ENCODE assay signal across 13 mouse cellular contexts in the genomic region with DNA sequence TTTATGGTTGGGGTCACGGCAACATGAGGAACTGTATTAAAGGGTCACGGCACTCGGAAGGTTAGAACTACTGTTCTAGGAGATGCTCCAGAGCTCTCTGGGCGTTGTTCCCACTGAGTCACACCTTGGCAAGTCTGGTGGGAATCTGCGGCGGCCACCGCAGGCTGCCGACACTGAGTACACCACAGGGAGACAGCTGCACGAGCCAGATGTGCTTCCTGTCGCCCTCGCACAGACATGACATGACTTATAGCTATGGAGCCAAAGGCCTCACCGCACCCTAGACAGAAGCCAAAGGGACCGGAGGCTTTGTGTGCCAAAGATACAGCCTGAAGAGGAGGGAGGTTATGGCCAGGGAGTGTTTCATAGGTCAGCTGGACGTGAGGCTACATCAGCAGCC. TPM values are rescaled to one million over a fixed set of nuclear protein-coding genes. Genes with fewer than 3 reads are reported as not detected.
DNase-seq lines count a peak whose midpoint lies in the region; ATAC-seq and TF ChIP-seq lines count a peak whose summit lies in the region.
"Had no signal": no experiment of that assay in that cellular context is flagged by ENCODE, and none has a peak within 500 bp of the region (broad histone marks: within the 10 kb centered on the region; RNA-seq: fewer than 3 reads in every experiment).

No protein-coding gene starts in this region.

- no peak for TF ChIP-seq POLR2A in kidney, adult 2 months (IDR thresholded peaks at IDR 0.05; ENCODE audit: low read depth, low read length)
- TF ChIP-seq POLR2A in bone marrow macrophage, adult 2 months (IDR thresholded peaks at IDR 0.05; ENCODE audit: borderline replicate concordance, low read depth, low read length): no peak
- no peak for TF ChIP-seq POLR2A in thymus, adult 2 months (IDR thresholded peaks at IDR 0.05; ENCODE audit: control insufficient read depth, extremely low read depth, insufficient read depth, low read length, poor library complexity)

- WGBS in kidney, adult 2 months: 32% methylated on average over 14 of the region's 14 CpGs
- WGBS in kidney, embryonic 14.5 days: 35% methylated on average over 14 of the region's 14 CpGs
- WGBS in thymus, adult 2 months: 5% methylated on average over 14 of the region's 14 CpGs
- WGBS in embryonic facial prominence, embryonic 10.5 days: 85% methylated on average over 14 of the region's 14 CpGs

- intact Hi-C loops in heart, postnatal 25 days (cut with DNase I): no loop called here
- intact Hi-C loops in left cerebral cortex, postnatal 10 days (cut with DNase I): no loop called here

- H3K4me1 ChIP-seq in kidney, adult 2 months (ENCODE audit: control insufficient read depth, insufficient read depth, low read length): no peaks in the 10 kb centered on the region
- no peaks in the 10 kb centered on the region for H3K4me1 ChIP-seq in kidney, embryonic 14.5 days (ENCODE audit: control insufficient read depth, insufficient read depth, low read length)
- peaks cover 77% of the 10 kb centered on the region for H3K4me1 ChIP-seq in bone marrow macrophage, adult 2 months (ENCODE audit: control insufficient read depth, insufficient read depth, low read length)
- peaks cover 24% of the 10 kb centered on the region for H3K4me1 ChIP-seq in thymus, adult 2 months (replicated peaks; ENCODE audit: control insufficient read depth, insufficient read depth, low read length)
- H3K4me1 ChIP-seq in embryonic facial prominence, embryonic 10.5 days: peaks cover 17% of the 10 kb centered on the region
- H3K4me1 ChIP-seq: stomach, embryonic 15.5 days had no signal

- H3K4me3 ChIP-seq in kidney, adult 2 months (ENCODE audit: insufficient read depth, low read depth, low read length): no peak overlapping the region
- H3K4me3 ChIP-seq in kidney, embryonic 14.5 days (ENCODE audit: low read length): no peak overlapping the region
- H3K4me3 ChIP-seq in bone marrow macrophage, adult 2 months (ENCODE audit: insufficient read depth, low read length): no peak overlapping the region
- no peak overlapping the region for H3K4me3 ChIP-seq in thymus, adult 2 months (ENCODE audit: control insufficient read depth, insufficient read depth, low read length)
- no peak overlapping the region for H3K4me3 ChIP-seq in embryonic facial prominence, embryonic 10.5 days
- H3K4me3 ChIP-seq: forebrain, embryonic 15.5 days; limb, embryonic 15.5 days; stomach, embryonic 15.5 days had no signal

- no peak overlapping the region for H3K9ac ChIP-seq in kidney, embryonic 14.5 days (ENCODE audit: low read depth, low read length)
- H3K9ac ChIP-seq: forebrain, embryonic 15.5 days; limb, embryonic 15.5 days; stomach, embryonic 15.5 days had no signal

- ATAC-seq in kidney, embryonic 14.5 days (ENCODE audit: low FRiP score, low TSS enrichment): no peak
- ATAC-seq: forebrain, embryonic 15.5 days; inflammation-experienced regulatory T-cells, adult 6 months had no signal

- H3K36me3 ChIP-seq in kidney, adult 2 months (ENCODE audit: control insufficient read depth, insufficient read depth, low read length): no peaks in the 10 kb centered on the region
- peaks cover 3% of the 10 kb centered on the region; the same call in 1 of the 2 replicates for H3K36me3 ChIP-seq in kidney, embryonic 14.5 days (ENCODE audit: control insufficient read depth, insufficient read depth, low read length)
- no peaks in the 10 kb centered on the region for H3K36me3 ChIP-seq in thymus, adult 2 months (ENCODE audit: control insufficient read depth, insufficient read depth, low read length)
- peaks cover 18% of the 10 kb centered on the region for H3K36me3 ChIP-seq in embryonic facial prominence, embryonic 10.5 days (replicated peaks)
- H3K36me3 ChIP-seq: forebrain, embryonic 15.5 days had no signal

- TF ChIP-seq CTCF in kidney, adult 2 months (conservative IDR thresholded peaks at IDR 0.05; ENCODE audit: insufficient read depth, insufficient read length, low read depth, low read length): no peak
- no peak for TF ChIP-seq CTCF in bone marrow macrophage, adult 2 months (IDR thresholded peaks at IDR 0.05; ENCODE audit: low read depth, low read length)
- no peak for TF ChIP-seq CTCF in thymus, adult 2 months (IDR thresholded peaks at IDR 0.05; ENCODE audit: borderline replicate concordance, control insufficient read depth, extremely low read depth, insufficient read depth, low read length, poor library complexity)

- H3K4me2 ChIP-seq in kidney, embryonic 14.5 days (replicated peaks; ENCODE audit: low read depth, low read length): no peak overlapping the region
- H3K4me2 ChIP-seq: forebrain, embryonic 15.5 days; limb, embryonic 15.5 days; stomach, embryonic 15.5 days had no signal

- no peaks in the 10 kb centered on the region for H3K27me3 ChIP-seq in kidney, adult 2 months (replicated peaks; ENCODE audit: control insufficient read depth, insufficient read depth, low read length)
- peaks cover 3% of the 10 kb centered on the region; the same call in 1 of the 2 replicates for H3K27me3 ChIP-seq in kidney, embryonic 14.5 days (ENCODE audit: control insufficient read depth, insufficient read depth, low read length)
- H3K27me3 ChIP-seq in thymus, adult 2 months (ENCODE audit: control insufficient read depth, insufficient read depth, low read length): no peaks in the 10 kb centered on the region
- H3K27me3 ChIP-seq in embryonic facial prominence, embryonic 10.5 days (replicated peaks; ENCODE audit: low read depth, poor library complexity, severe bottlenecking): 0 out of 2 replicates have a peak, but pooled peaks cover 2% of the 10 kb centered on the region
- H3K27me3 ChIP-seq: forebrain, embryonic 15.5 days; limb, embryonic 15.5 days; stomach, embryonic 15.5 days had no signal

- peak; percentile 72 for DNase-seq in kidney, adult 2 months
- peak; percentile 33 for DNase-seq in heart, postnatal 25 days (ENCODE audit: low spot score)
- peak; percentile 55 for DNase-seq in thymus, adult 2 months
- DNase-seq in embryonic facial prominence, embryonic 10.5 days (ENCODE audit: low spot score): no peak
- no peak for DNase-seq in testis, postnatal 14 days (ENCODE audit: low spot score)
- no peak for DNase-seq in left cerebral cortex, postnatal 10 days (ENCODE audit: extremely low spot score in 1 of 2, low spot score in 2 of 2)

- no peaks in the 10 kb centered on the region; the same call in 1 of the 2 replicates for H3K9me3 ChIP-seq in kidney, embryonic 14.5 days (ENCODE audit: control insufficient read depth, low read length)
- no peaks in the 10 kb centered on the region for H3K9me3 ChIP-seq in embryonic facial prominence, embryonic 10.5 days
- H3K9me3 ChIP-seq: forebrain, embryonic 15.5 days; limb, embryonic 15.5 days; stomach, embryonic 15.5 days had no signal

- no peak overlapping the region for H3K27ac ChIP-seq in kidney, adult 2 months (ENCODE audit: insufficient read depth, low read depth, low read length)
- no peak overlapping the region for H3K27ac ChIP-seq in kidney, embryonic 14.5 days (ENCODE audit: low read depth, low read length)
- H3K27ac ChIP-seq in bone marrow macrophage, adult 2 months (ENCODE audit: insufficient read depth, low read depth, low read length): peak overlapping the region; percentile 96
- no peak overlapping the region for H3K27ac ChIP-seq in thymus, adult 2 months (ENCODE audit: control insufficient read depth, insufficient read depth, low read length)
- H3K27ac ChIP-seq in embryonic facial prominence, embryonic 10.5 days (replicated peaks): no peak overlapping the region
- H3K27ac ChIP-seq: forebrain, embryonic 15.5 days; limb, embryonic 15.5 days; stomach, embryonic 15.5 days had no signal

RNA-seq across cellular contexts. Expression of a gene that starts 22.3 kb away (rescaled TPM):
- polyA plus RNA-seq in kidney, adult 2 months (2012; rRNA removed): 169 and 179 TPM in 2 replicates
- 50.2 and 59.0 TPM in 2 replicates for polyA plus RNA-seq in kidney, embryonic 14.5 days (2014; fragmentation: Nextera tagmentation; extraction: Ambion mirVana)
- polyA plus RNA-seq in bone marrow macrophage, adult 2 months (2012; ENCODE audit: insufficient read depth, insufficient read length, missing spikeins): 677 and 718 TPM in 2 replicates
- total RNA-seq in heart, postnatal 25 days (2021): 10 to 100 TPM; 25.7 to 30.4 TPM
- polyA plus RNA-seq in thymus, adult 2 months (2012; rRNA removed): 249 and 256 TPM in 2 replicates
- 62.8 and 64.4 TPM in 2 replicates for polyA plus RNA-seq in embryonic facial prominence, embryonic 10.5 days (2016; fragmentation: Nextera tagmentation; extraction: Ambion mirVana)
- total RNA-seq in left cerebral cortex, postnatal 10 days (2021): 10 to 100 TPM; 27.3 to 30.1 TPM

RNA-seq across cellular contexts. Expression of a gene that starts 22.4 kb away (rescaled TPM):
- polyA plus RNA-seq in kidney, adult 2 months (2012; rRNA removed): 98.5 and 105 TPM in 2 replicates
- polyA plus RNA-seq in kidney, embryonic 14.5 days (2014; fragmentation: Nextera tagmentation; extraction: Ambion mirVana): 138 and 170 TPM in 2 replicates
- 44.8 and 47.1 TPM in 2 replicates for polyA plus RNA-seq in bone marrow macrophage, adult 2 months (2012; ENCODE audit: insufficient read depth, insufficient read length, missing spikeins)
- 10 to 100 TPM; 80.0 to 84.7 TPM for total RNA-seq in heart, postnatal 25 days (2021)
- polyA plus RNA-seq in thymus, adult 2 months (2012; rRNA removed): 60.6 and 64.2 TPM in 2 replicates
- 135 and 141 TPM in 2 replicates for polyA plus RNA-seq in embryonic facial prominence, embryonic 10.5 days (2016; fragmentation: Nextera tagmentation; extraction: Ambion mirVana)
- total RNA-seq in left cerebral cortex, postnatal 10 days (2021): 10 to 100 TPM; 47.4 to 51.2 TPM

RNA-seq across cellular contexts. Expression of a gene that starts 52.0 kb away (rescaled TPM):
- polyA plus RNA-seq in kidney, adult 2 months (2012; rRNA removed): not detected in 2 replicates
- polyA plus RNA-seq in kidney, embryonic 14.5 days (2014; fragmentation: Nextera tagmentation; extraction: Ambion mirVana): not detected in 2 replicates
- polyA plus RNA-seq in bone marrow macrophage, adult 2 months (2012; ENCODE audit: insufficient read depth, insufficient read length, missing spikeins): not detected in 2 replicates
- total RNA-seq in heart, postnatal 25 days (2021): not detected
- 0.47 and 0.69 TPM in 2 replicates for polyA plus RNA-seq in thymus, adult 2 months (2012; rRNA removed)
- not detected in 2 replicates for polyA plus RNA-seq in embryonic facial prominence, embryonic 10.5 days (2016; fragmentation: Nextera tagmentation; extraction: Ambion mirVana)
- total RNA-seq in left cerebral cortex, postnatal 10 days (2021): 10 to 100 TPM; 23.5 to 32.1 TPM
- total RNA-seq: megakaryocyte-erythroid progenitor cell, adult 5-6 weeks had no signal
- polyA plus RNA-seq: inflammation-experienced regulatory T-cells, adult 6 months; limb, embryonic 15.5 days had no signal

Comparison
In these comparisons a context has a peak if more than half of its experiments do, and no peak if none do; other contexts are left out.
1. DNase-seq: peak in kidney, adult 2 months (single experiment), heart, postnatal 25 days (single experiment) and thymus, adult 2 months (single experiment); none in embryonic facial prominence, embryonic 10.5 days (single experiment), testis, postnatal 14 days (single experiment) and left cerebral cortex, postnatal 10 days (0 of 2).